Mouse (Mus musculus) limb, embryonic 15.5 days (tissue): ENCODE results near the gene Hspa12a. TPM values are rescaled to one million over a fixed set of nuclear protein-coding genes. Genes with fewer than 3 reads are reported as not detected.

Experiments used
- ATAC-seq: fragments of 200-750 bp; cut with Nextera tagmentation; 2 replicates; pipeline ENCODE4 v1.8.0; 2017; ENCODE audit warnings: low read depth, moderate TSS enrichment; ENCODE audit not compliant: insufficient number of reproducible peaks, low FRiP score, low TSS enrichment
- H3K27ac ChIP-seq: fragments of 300-500 bp; sonication (generic); 2 replicates; pipeline ENCODE4 v1.5.1; 2015; ENCODE audit warnings: moderate library complexity, mild to moderate bottlenecking, inconsistent platforms
- H3K27me3 ChIP-seq: fragments of 300-500 bp; sonication (generic); 2 replicates; pipeline ENCODE4 v1.6.1; 2015; ENCODE audit warnings: inconsistent platforms
- H3K36me3 ChIP-seq: fragments of 300-500 bp; sonication (generic); 2 replicates; pipeline ENCODE4 v1.6.1; 2015; ENCODE audit warnings: inconsistent platforms
- H3K4me1 ChIP-seq: fragments of 300-500 bp; sonication (generic); 2 replicates; pipeline ENCODE4 v1.6.1; 2015; ENCODE audit warnings: inconsistent platforms
- H3K4me2 ChIP-seq: fragments of 300-500 bp; sonication (generic); 2 replicates; pipeline ENCODE4 v1.6.1; 2015; ENCODE audit warnings: mild to moderate bottlenecking, inconsistent platforms
- H3K4me3 ChIP-seq: fragments of 300-500 bp; sonication (generic); 2 replicates; pipeline ENCODE4 v1.5.1; 2015; ENCODE audit warnings: mild to moderate bottlenecking, inconsistent platforms
- H3K9ac ChIP-seq: fragments of 300-500 bp; sonication (generic); 2 replicates; pipeline ENCODE4 v1.6.1; 2015; ENCODE audit warnings: inconsistent platforms
- H3K9me3 ChIP-seq: fragments of 300-500 bp; sonication (generic); 2 replicates; pipeline ENCODE4 v1.6.1; 2016; ENCODE audit warnings: inconsistent platforms
- WGBS: fragments of 180-500 bp; shearing (Covaris S2); methylation state at CpG from one replicate; pipeline ENCODE4 v1.1.7; 2015; 5-methylcytosine and 5-hydroxymethylcytosine counted together
- microRNA-seq: library from miRNA; unstranded; fragments of <30 nt; microRNA quantifications from one replicate; pipeline ENCODE4, GENCODE M21; 2016
- polyA plus RNA-seq: library from polyadenylated mRNA; unstranded; fragments of >200 nt; fragmentation: Nextera tagmentation; extraction: Ambion mirVana; gene quantifications from 2 replicates; pipeline ENCODE4 v1.2.1, GENCODE M21; 2015

Hspa12a gene
- polyA plus RNA-seq, 1 experiment from 2014 or later: 3.4 TPM

- Histone ChIP-seq H3K4me1 (peaks cover 9% of the 10 kb centered on the region), H3K27me3 (no peaks in the 10 kb centered on the region), H3K9me3 (no peaks in the 10 kb centered on the region), H3K9ac (no peak within 1 kb of the TSS), H3K4me3 (no peak within 1 kb of the TSS), H3K4me2 (no peak within 1 kb of the TSS), H3K36me3 (no peaks in the 10 kb centered on the region), H3K27ac (no peak within 1 kb of the TSS)
- WGBS: 59% methylated on average over 9 of the region's 9 CpGs
- ATAC-seq: 0 out of 2 replicates have a peak, but pooled peaks have one; percentile 7
Measured at GRCm38 (mm10) chr19:58759423-58759822, 184.0 kb downstream of the Hspa12a start, which contains the start of gene Pnliprp2. Gene Pnliprp2, plus strand, starts transcription at chr19:58759719.

GRCm38 (mm10) chr19:58758871-58759270, 184.6 kb downstream of the Hspa12a start:
- ATAC-seq: no peak
- Histone ChIP-seq H3K27me3 (no peaks in the 10 kb centered on the region), H3K4me3 (no peak overlapping the region), H3K4me1 (peaks cover 9% of the 10 kb centered on the region), H3K27ac (no peak overlapping the region), H3K9me3 (no peaks in the 10 kb centered on the region), H3K36me3 (no peaks in the 10 kb centered on the region), H3K9ac (no peak overlapping the region), H3K4me2 (no peak overlapping the region)
- WGBS: 91% methylated on average over 4 of the region's 4 CpGs

- H3K9ac ChIP-seq: no peak overlapping the region
- H3K36me3 ChIP-seq: no peaks in the 10 kb centered on the region
- H3K4me1 ChIP-seq: no peaks in the 10 kb centered on the region
- 73% methylated on average over 2 of the region's 2 CpGs for WGBS
- H3K27me3 ChIP-seq: no peaks in the 10 kb centered on the region
- no peak overlapping the region for H3K4me3 ChIP-seq
- no peak for ATAC-seq
- H3K27ac ChIP-seq: no peak overlapping the region
- no peak overlapping the region for H3K4me2 ChIP-seq
- H3K9me3 ChIP-seq: no peaks in the 10 kb centered on the region
Measured at GRCm38 (mm10) chr19:58751504-58751903, 191.9 kb downstream of the Hspa12a start.

- no peak overlapping the region for H3K27ac ChIP-seq
- H3K9ac ChIP-seq: no peak overlapping the region
- H3K4me1 ChIP-seq: no peaks in the 10 kb centered on the region
- no peaks in the 10 kb centered on the region for H3K27me3 ChIP-seq
- no peak overlapping the region for H3K4me2 ChIP-seq
- H3K36me3 ChIP-seq: no peaks in the 10 kb centered on the region
- no peak for ATAC-seq
- 72% methylated on average over 2 of the region's 2 CpGs for WGBS
- no peaks in the 10 kb centered on the region for H3K9me3 ChIP-seq
- H3K4me3 ChIP-seq: no peak overlapping the region
Measured at GRCm38 (mm10) chr19:58750822-58751221, 192.6 kb downstream of the Hspa12a start.

- no peaks in the 10 kb centered on the region for H3K4me1 ChIP-seq
- H3K9ac ChIP-seq: no peak overlapping the region
- no peaks in the 10 kb centered on the region for H3K36me3 ChIP-seq
- no peak overlapping the region for H3K4me2 ChIP-seq
- no peaks in the 10 kb centered on the region for H3K27me3 ChIP-seq
- H3K4me3 ChIP-seq: no peak overlapping the region
- no peak overlapping the region for H3K27ac ChIP-seq
- H3K9me3 ChIP-seq: no peaks in the 10 kb centered on the region
- WGBS: 86% methylated on average over 9 of the region's 9 CpGs
- no peak for ATAC-seq
Measured at GRCm38 (mm10) chr19:58747498-58748000, 195.9 kb downstream of the Hspa12a start.

Small RNA genes within 50 kb of the gene (microRNA-seq; reads per million reads assigned to microRNA genes)
- 2.5 reads per million, percentile 5 among the genes with 10 or more reads in this experiment for gene Mir3086

Other genes starting within 250 kb of the Hspa12a start
- 0.93 and 1.6 TPM in 2 replicates for gene Pnliprp1, start 214.8 kb downstream of the Hspa12a start, polyA plus RNA-seq
- 0.12 TPM in 1 of 2 replicates, not detected in the other for gene Pnliprp2, start 183.9 kb downstream of the Hspa12a start, polyA plus RNA-seq
- not detected in 2 replicates for gene 1700019N19Rik, start 149.2 kb downstream of the Hspa12a start, polyA plus RNA-seq
- 0.16 and 0.32 TPM in 2 replicates for gene Eno4, start 229 bp downstream of the Hspa12a start, polyA plus RNA-seq
- 4.2 and 4.7 TPM in 2 replicates for gene Shtn1, start 132.4 kb upstream of the Hspa12a start, polyA plus RNA-seq
- not detected in 2 replicates for gene Vax1, start 226.4 kb upstream of the Hspa12a start, polyA plus RNA-seq